Mouse (Mus musculus) neural tube, embryonic 13.5 days (tissue): ENCODE data around the gene Ano9. TPM values are rescaled to one million over a fixed set of nuclear protein-coding genes. Genes with fewer than 3 reads are reported as not detected.

ENCODE experiments used
- ATAC-seq: fragments of 200-750 bp; cut with Nextera tagmentation; 2 replicates; pipeline ENCODE4 v1.8.0; 2017; ENCODE audit warnings: low read depth, mild to moderate bottlenecking, moderate TSS enrichment, moderate library complexity
- H3K27ac ChIP-seq: fragments of 300-500 bp; sonication (generic); replicated peaks from 2 replicates; pipeline ENCODE4 v1.5.1; 2015; ENCODE audit warnings: moderate library complexity, mild to moderate bottlenecking, inconsistent platforms
- H3K27me3 ChIP-seq: fragments of 300-500 bp; sonication (generic); 2 replicates; pipeline ENCODE4 v1.6.1; 2015; ENCODE audit warnings: mild to moderate bottlenecking, inconsistent platforms
- H3K36me3 ChIP-seq: fragments of 300-500 bp; sonication (generic); 2 replicates; pipeline ENCODE4 v1.6.1; 2015; ENCODE audit warnings: mild to moderate bottlenecking, inconsistent platforms
- H3K4me1 ChIP-seq: fragments of 300-500 bp; sonication (generic); replicated peaks from 2 replicates; pipeline ENCODE4 v1.6.1; 2015; ENCODE audit warnings: inconsistent platforms
- H3K4me2 ChIP-seq: fragments of 300-500 bp; sonication (generic); 2 replicates; pipeline ENCODE4 v1.6.1; 2015; ENCODE audit warnings: inconsistent platforms, mild to moderate bottlenecking, moderate library complexity
- H3K4me3 ChIP-seq: fragments of 300-500 bp; sonication (generic); 2 replicates; pipeline ENCODE4 v1.5.1; 2015; ENCODE audit warnings: mild to moderate bottlenecking, inconsistent platforms
- H3K9ac ChIP-seq: fragments of 300-500 bp; sonication (generic); 2 replicates; pipeline ENCODE4 v1.6.1; 2015; ENCODE audit warnings: moderate library complexity, mild to moderate bottlenecking, inconsistent platforms
- H3K9me3 ChIP-seq: fragments of 300-500 bp; sonication (generic); 2 replicates; pipeline ENCODE4 v1.6.1; 2016; ENCODE audit warnings: inconsistent platforms
- whole genome bisulfite sequencing: fragments of 180-500 bp; shearing (Covaris S2); methylation state at CpG from one replicate; pipeline ENCODE4 v1.1.7; 2015; 5-methylcytosine and 5-hydroxymethylcytosine counted together
- polyA plus RNA-seq: library from polyadenylated mRNA; unstranded; fragments of >200 nt; fragmentation: Nextera tagmentation; extraction: Ambion mirVana; gene quantifications from 2 replicates; pipeline ENCODE4 v1.2.1, GENCODE M21; 2015

Ano9 gene
- polyA plus RNA-seq, 1 experiment from 2014 or later = 0.27 TPM

GRCm38 (mm10) chr7:141077841-141078240 lies 39.8 kb downstream of the Ano9 start, which contains the start of gene Pkp3:
TSS of gene Pkp3 (plus strand) at chr7:141078218.
- Histone ChIP-seq H3K27ac (no peak within 1 kb of the TSS), H3K9ac (no peak within 1 kb of the TSS), H3K4me2 (no peak within 1 kb of the TSS), H3K4me1 (no peaks in the 10 kb centered on the region), H3K4me3 (no peak within 1 kb of the TSS), H3K27me3 (peaks cover 14% of the 10 kb centered on the region), H3K9me3 (no peaks in the 10 kb centered on the region), H3K36me3 (no peaks in the 10 kb centered on the region)
- no peak for ATAC-seq
- WGBS = 90% methylated on average over 15 of the region's 15 CpGs

DNA sequence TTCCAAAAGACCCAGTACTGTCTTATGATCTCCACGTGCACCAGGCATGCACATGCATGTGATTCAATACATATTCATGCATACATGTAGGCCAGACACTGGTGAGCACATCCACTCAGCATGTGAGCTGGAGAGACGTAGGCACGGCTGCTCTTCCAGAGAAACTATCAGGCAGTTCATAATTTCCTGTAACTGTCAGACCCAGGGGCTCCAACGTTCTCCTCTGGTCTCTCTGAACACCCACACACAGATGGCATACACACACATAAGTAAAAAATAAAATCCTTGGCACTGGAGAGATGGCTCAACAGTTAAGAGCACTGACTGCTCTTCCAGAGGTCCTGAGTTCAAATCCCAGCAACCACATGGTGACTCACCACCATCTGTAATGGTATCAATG lies 43.8 kb downstream of the Ano9 start:
- no peak overlapping the region for H3K27ac ChIP-seq
- peaks cover 21% of the 10 kb centered on the region for H3K4me1 ChIP-seq
- H3K9me3 ChIP-seq = no peaks in the 10 kb centered on the region
- no peak overlapping the region for H3K9ac ChIP-seq
- 0 out of 2 replicates have a peak, but pooled peaks cover 2% of the 10 kb centered on the region for H3K36me3 ChIP-seq
- peaks cover 17% of the 10 kb centered on the region for H3K27me3 ChIP-seq
- no peak overlapping the region for H3K4me3 ChIP-seq
- no peak overlapping the region for H3K4me2 ChIP-seq
- 81% methylated on average over 4 of the region's 4 CpGs for WGBS
- no peak for ATAC-seq

DNA sequence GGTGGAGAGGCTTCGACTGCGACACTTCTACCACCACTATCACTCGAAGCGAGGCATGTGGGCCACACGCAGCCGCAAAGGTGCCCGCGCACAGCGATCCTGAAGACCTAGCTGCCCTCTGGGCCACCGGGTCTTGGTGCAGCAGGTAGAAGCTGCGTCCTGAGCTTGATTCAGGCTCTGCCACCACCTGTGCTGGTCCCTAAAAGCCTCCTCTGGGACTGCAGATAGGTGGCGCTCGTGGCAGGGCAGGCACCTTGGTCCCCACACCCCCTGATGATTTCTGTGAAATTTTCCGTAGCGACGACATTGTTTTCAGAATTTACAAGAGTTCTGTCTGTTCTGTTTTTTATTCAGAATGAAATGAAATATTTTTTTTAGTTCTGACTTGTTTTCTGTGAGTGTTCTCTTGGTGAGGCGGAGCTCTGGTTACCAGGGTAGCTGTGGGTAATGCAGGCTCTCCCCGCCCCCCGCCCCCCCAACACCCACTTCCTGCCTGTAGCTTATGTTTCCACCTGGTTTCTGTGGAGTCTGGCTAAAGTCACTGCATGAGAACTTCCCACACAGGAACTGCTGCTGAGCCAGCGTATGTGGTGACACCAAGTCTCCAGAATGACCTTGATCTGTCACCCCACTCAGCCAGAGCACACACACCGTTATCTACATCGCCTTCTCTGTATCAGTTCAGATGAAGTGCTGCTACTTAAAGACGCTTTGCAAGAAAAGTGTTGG lies 45.4 kb downstream of the Ano9 start:
- Histone ChIP-seq H3K4me2 (no peak overlapping the region), H3K4me1 (peaks cover 21% of the 10 kb centered on the region), H3K27ac (no peak overlapping the region), H3K9ac (no peak overlapping the region), H3K9me3 (no peaks in the 10 kb centered on the region), H3K27me3 (peaks cover 17% of the 10 kb centered on the region), H3K36me3 (peaks cover 18% of the 10 kb centered on the region), H3K4me3 (no peak overlapping the region)
- 37% methylated on average over 23 of the region's 23 CpGs for whole genome bisulfite sequencing
- ATAC-seq = no peak

- Histone ChIP-seq H3K4me3 (peak overlapping the region; percentile 37), H3K36me3 (peaks cover 37% of the 10 kb centered on the region), H3K27ac (peak overlapping the region; percentile 90), H3K4me1 (peaks cover 21% of the 10 kb centered on the region), H3K9me3 (no peaks in the 10 kb centered on the region), H3K9ac (peak overlapping the region; percentile 78), H3K4me2 (peak overlapping the region; percentile 67), H3K27me3 (peaks cover 17% of the 10 kb centered on the region)
- ATAC-seq = peak; percentile 73
- WGBS = 1% methylated on average over 51 of the region's 51 CpGs
Measured at GRCm38 (mm10) chr7:141070058-141070862, 47.3 kb downstream of the Ano9 start.

DNA sequence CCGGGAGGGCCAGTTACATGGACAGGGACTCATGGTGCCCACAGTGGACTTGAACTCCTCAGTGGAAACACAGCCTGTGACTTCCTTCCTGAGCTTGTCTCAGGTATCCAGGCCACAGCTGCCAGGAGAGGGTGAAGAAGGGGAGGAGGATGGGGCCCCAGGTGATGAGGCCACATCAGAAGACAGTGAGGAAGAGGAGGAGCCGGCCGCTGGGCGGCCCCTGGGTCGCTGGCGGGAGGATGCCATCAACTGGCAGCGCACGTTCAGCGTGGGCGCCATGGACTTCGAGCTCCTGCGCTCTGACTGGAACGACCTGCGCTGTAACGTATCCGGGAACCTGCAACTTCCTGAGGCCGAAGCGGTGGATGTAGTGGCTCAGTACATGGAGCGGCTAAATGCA lies 49.3 kb downstream of the Ano9 start:
- Histone ChIP-seq H3K4me1 (peaks cover 24% of the 10 kb centered on the region), H3K27me3 (peaks cover 17% of the 10 kb centered on the region), H3K36me3 (peaks cover 56% of the 10 kb centered on the region), H3K9ac (no peak overlapping the region), H3K4me2 (no peak overlapping the region), H3K9me3 (no peaks in the 10 kb centered on the region), H3K27ac (no peak overlapping the region), H3K4me3 (no peak overlapping the region)
- no peak for ATAC-seq
- 75% methylated on average over 19 of the region's 19 CpGs for WGBS

DNA sequence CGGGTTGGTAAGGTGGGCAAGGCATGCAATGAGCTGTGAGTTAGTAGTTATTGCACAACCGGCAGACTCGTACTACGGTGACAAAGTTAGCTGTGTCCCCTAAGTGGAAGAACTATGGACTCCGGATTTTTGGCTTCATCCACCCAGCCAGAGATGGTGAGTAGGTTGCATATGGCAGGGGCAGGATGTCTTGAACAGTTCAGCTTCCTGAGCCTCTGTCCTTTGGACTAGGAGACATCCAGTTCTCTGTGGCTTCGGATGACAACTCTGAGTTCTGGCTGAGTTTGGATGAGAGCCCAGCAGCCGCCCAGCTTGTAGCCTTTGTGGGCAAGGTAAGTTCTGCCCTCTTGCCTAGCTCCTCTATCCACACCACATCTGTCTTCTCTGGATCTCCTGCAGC lies 53.0 kb downstream of the Ano9 start:
- H3K27ac ChIP-seq = no peak overlapping the region
- no peaks in the 10 kb centered on the region for H3K9me3 ChIP-seq
- 90% methylated on average over 7 of the region's 7 CpGs for WGBS
- H3K4me1 ChIP-seq = peaks cover 35% of the 10 kb centered on the region
- no peak overlapping the region for H3K4me3 ChIP-seq
- no peak for ATAC-seq
- H3K36me3 ChIP-seq = peaks cover 56% of the 10 kb centered on the region
- H3K27me3 ChIP-seq = no peaks in the 10 kb centered on the region; the same call in 1 of the 2 replicates
- H3K9ac ChIP-seq = no peak overlapping the region
- H3K4me2 ChIP-seq = no peak overlapping the region

GRCm38 (mm10) chr7:141064175-141064574 lies 53.4 kb downstream of the Ano9 start:
- Histone ChIP-seq H3K4me2 (no peak overlapping the region), H3K9me3 (no peaks in the 10 kb centered on the region), H3K27me3 (no peaks in the 10 kb centered on the region; the same call in 1 of the 2 replicates), H3K4me3 (no peak overlapping the region), H3K9ac (no peak overlapping the region), H3K27ac (no peak overlapping the region), H3K4me1 (peaks cover 38% of the 10 kb centered on the region), H3K36me3 (peaks cover 56% of the 10 kb centered on the region)
- ATAC-seq = no peak
- 91% methylated on average over 7 of the region's 7 CpGs for whole genome bisulfite sequencing

GRCm38 (mm10) chr7:141063353-141063752 lies 54.3 kb downstream of the Ano9 start:
- ATAC-seq = no peak
- Histone ChIP-seq H3K36me3 (peaks cover 50% of the 10 kb centered on the region), H3K27ac (no peak overlapping the region), H3K4me1 (peaks cover 38% of the 10 kb centered on the region), H3K9ac (0 out of 2 replicates have a peak overlapping the region, but pooled peaks have one; percentile 23), H3K9me3 (no peaks in the 10 kb centered on the region), H3K4me3 (no peak overlapping the region), H3K4me2 (no peak overlapping the region), H3K27me3 (no peaks in the 10 kb centered on the region)
- 82% methylated on average over 3 of the region's 3 CpGs for WGBS

DNA sequence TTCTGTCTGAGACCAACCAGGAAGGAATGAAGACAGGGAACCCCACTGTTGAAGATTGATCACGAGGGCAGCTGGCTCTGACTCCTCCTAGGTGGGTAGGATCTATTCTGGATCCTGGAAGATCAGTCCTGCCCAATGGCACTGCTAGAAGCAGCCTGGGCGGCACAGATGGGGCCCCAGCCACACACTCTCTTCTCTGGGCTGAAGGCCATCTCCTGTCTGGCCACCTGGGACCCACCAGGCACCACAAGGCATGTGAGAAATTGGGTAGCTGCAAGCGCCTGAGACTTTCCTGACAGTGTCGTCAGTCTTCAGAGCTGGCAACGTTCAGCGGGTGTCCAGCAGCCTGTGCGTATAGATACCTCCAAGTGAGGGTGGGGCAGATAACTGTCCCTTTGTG lies 55.1 kb downstream of the Ano9 start:
- Histone ChIP-seq H3K36me3 (peaks cover 41% of the 10 kb centered on the region), H3K4me2 (peak overlapping the region; percentile 75), H3K4me3 (peak overlapping the region; percentile 90; the same call in 1 of the 2 replicates), H3K4me1 (peaks cover 38% of the 10 kb centered on the region), H3K9me3 (no peaks in the 10 kb centered on the region), H3K9ac (peak overlapping the region; percentile 98), H3K27me3 (no peaks in the 10 kb centered on the region), H3K27ac (no peak overlapping the region)
- ATAC-seq = no peak
- WGBS = 69% methylated on average over 7 of the region's 7 CpGs

GRCm38 (mm10) chr7:141061269-141061692 lies 56.3 kb downstream of the Ano9 start:
- under 1% methylated on average over 37 of the region's 37 CpGs for WGBS

GRCm38 (mm10) chr7:141060426-141061242 lies 57.0 kb downstream of the Ano9 start, which contains the start of gene B4galnt4:
TSS of gene B4galnt4 (plus strand) at chr7:141061104.
- Histone ChIP-seq H3K9me3 (no peaks in the 10 kb centered on the region), H3K4me2 (peak within 1 kb of the TSS; percentile 75), H3K27me3 (no peaks in the 10 kb centered on the region), H3K9ac (peak within 1 kb of the TSS; percentile 98), H3K27ac (peak within 1 kb of the TSS; percentile 94), H3K4me3 (peak within 1 kb of the TSS; percentile 90), H3K36me3 (peaks cover 26% of the 10 kb centered on the region), H3K4me1 (peaks cover 38% of the 10 kb centered on the region)
- peak; percentile 99 for ATAC-seq
- WGBS = under 1% methylated on average over 68 of the region's 72 CpGs

More at GRCm38 (mm10) chr7:141061269-141061692, 56.3 kb downstream of the Ano9 start:
- Histone ChIP-seq H3K36me3 (peaks cover 29% of the 10 kb centered on the region), H3K9me3 (no peaks in the 10 kb centered on the region), H3K9ac (peak overlapping the region; percentile 98), H3K27ac (peak overlapping the region; percentile 94), H3K4me2 (peak overlapping the region; percentile 75), H3K27me3 (no peaks in the 10 kb centered on the region), H3K4me3 (peak overlapping the region; percentile 90), H3K4me1 (peaks cover 38% of the 10 kb centered on the region)
- ATAC-seq = peak; percentile 74
